Mouse (Mus musculus) lung, adult 2 months (tissue): ENCODE measurements at regions not wholly inside any gene's neighbourhood (a gene's known extent, or its start where the extent isn't known, plus 50 kb on each side); places are given as distances from the start of the nearest gene placed in this dataset.

Experiments
- CTCF ChIP-seq: fragments of 200-500 bp; IDR thresholded peaks from 2 replicates; pipeline ENCODE4 v1.5.1; 2011; ENCODE audit warnings: mild to moderate bottlenecking, low read length, control low read depth; ENCODE audit not compliant: insufficient read depth
- POLR2A ChIP-seq: fragments of 200-500 bp; IDR thresholded peaks from 2 replicates; pipeline ENCODE4 v1.6.1; 2011; ENCODE audit warnings: low read depth, mild to moderate bottlenecking, control low read depth, low read length, borderline replicate concordance; ENCODE audit errors: extremely low read depth

DNA sequence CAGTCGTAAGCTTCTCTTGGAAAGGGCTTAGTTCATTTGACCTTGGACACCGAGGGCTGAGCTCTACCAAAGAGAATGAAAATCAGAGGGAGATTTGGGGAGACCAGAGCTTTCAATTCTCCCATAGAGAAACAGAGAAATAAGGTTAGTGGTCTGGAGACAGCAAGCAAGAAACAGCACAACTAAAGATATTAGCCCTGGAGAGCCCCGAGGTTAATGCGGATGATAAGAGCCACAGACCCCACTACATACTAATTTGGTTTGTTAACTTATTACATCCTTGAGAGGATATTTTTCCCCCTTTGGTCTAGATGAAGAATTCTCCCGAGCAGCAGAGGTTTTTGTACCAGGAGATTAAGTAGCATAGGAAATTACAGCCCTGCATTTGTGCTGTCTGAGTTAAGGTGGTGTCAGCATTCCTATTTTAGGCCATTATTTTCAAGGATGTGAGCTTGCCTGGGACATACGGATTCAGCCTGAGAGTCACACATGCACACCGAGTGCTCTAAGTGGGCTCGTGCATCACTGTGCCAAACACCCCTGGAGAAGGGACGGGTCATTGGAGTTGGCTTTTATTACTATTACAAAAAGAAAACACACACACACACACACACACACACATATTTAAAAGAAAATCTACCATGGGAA, 147.4 kb upstream of the C9orf72 start:
- no peak for TF ChIP-seq CTCF
- TF ChIP-seq POLR2A = no peak
